Mouse (Mus musculus): Measurements from ENCODE around the gene Uts2b. TPM values are rescaled to one million over a fixed set of nuclear protein-coding genes. Genes with fewer than 3 reads are reported as not detected.

Gene Uts2b
- not detected in 2 replicates for total RNA-seq (2017)

GRCm38 (mm10) chr16:27370191-27370590, at the start of gene Uts2b:
Gene Uts2b, minus strand, starts transcription at chr16:27370239.
- ATAC-seq (replicated peaks; ENCODE audit: low read depth, poor library complexity, severe bottlenecking) = no peak

GRCm38 (mm10) chr16:27417632-27418031, 47.6 kb upstream of the Uts2b start:
- peak; percentile 96 for ATAC-seq (replicated peaks; ENCODE audit: low read depth, poor library complexity, severe bottlenecking)

- ATAC-seq (replicated peaks; ENCODE audit: low read depth, poor library complexity, severe bottlenecking) = peak; percentile 37; the same call in 1 of the 2 replicates
These were observed 47.0 kb upstream of the Uts2b start for GRCm38 (mm10) chr16:27416937-27417584.

- ATAC-seq (replicated peaks; ENCODE audit: low read depth, poor library complexity, severe bottlenecking) = no peak
These were observed 34.1 kb upstream of the Uts2b start for GRCm38 (mm10) chr16:27404107-27404506.

- peak; percentile 36 for ATAC-seq (replicated peaks; ENCODE audit: low read depth, poor library complexity, severe bottlenecking)
These were observed 31.5 kb upstream of the Uts2b start for GRCm38 (mm10) chr16:27401579-27401978.

GRCm38 (mm10) chr16:27399719-27400253, 29.7 kb upstream of the Uts2b start:
- no peak for ATAC-seq (replicated peaks; ENCODE audit: low read depth, poor library complexity, severe bottlenecking)

GRCm38 (mm10) chr16:27399026-27399718, 29.1 kb upstream of the Uts2b start:
- ATAC-seq (replicated peaks; ENCODE audit: low read depth, poor library complexity, severe bottlenecking) = peak; percentile 56; the same call in 1 of the 2 replicates

- ATAC-seq (replicated peaks; ENCODE audit: low read depth, poor library complexity, severe bottlenecking) = no peak
These were observed 26.9 kb upstream of the Uts2b start for GRCm38 (mm10) chr16:27396951-27397350.

- no peak for ATAC-seq (replicated peaks; ENCODE audit: low read depth, poor library complexity, severe bottlenecking)
These were observed 25.4 kb upstream of the Uts2b start for GRCm38 (mm10) chr16:27395251-27396037.

GRCm38 (mm10) chr16:27391845-27392244, 21.8 kb upstream of the Uts2b start:
- ATAC-seq (replicated peaks; ENCODE audit: low read depth, poor library complexity, severe bottlenecking) = no peak

- ATAC-seq (replicated peaks; ENCODE audit: low read depth, poor library complexity, severe bottlenecking) = no peak
These were observed 20.3 kb upstream of the Uts2b start for GRCm38 (mm10) chr16:27390306-27390705.

GRCm38 (mm10) chr16:27389534-27390282, 19.7 kb upstream of the Uts2b start:
- ATAC-seq (replicated peaks; ENCODE audit: low read depth, poor library complexity, severe bottlenecking) = 0 out of 2 replicates have a peak, but pooled peaks have one; percentile 8

- ATAC-seq (replicated peaks; ENCODE audit: low read depth, poor library complexity, severe bottlenecking) = peak; percentile 81
These were observed 18.9 kb upstream of the Uts2b start, which contains the start of gene Ccdc50 for GRCm38 (mm10) chr16:27388761-27389451. Gene Ccdc50, plus strand, starts transcription at chr16:27388869.

GRCm38 (mm10) chr16:27387634-27388611, 17.9 kb upstream of the Uts2b start:
- peak; percentile 49 for ATAC-seq (replicated peaks; ENCODE audit: low read depth, poor library complexity, severe bottlenecking)

GRCm38 (mm10) chr16:27386850-27387407, 16.9 kb upstream of the Uts2b start:
- ATAC-seq (replicated peaks; ENCODE audit: low read depth, poor library complexity, severe bottlenecking) = no peak

GRCm38 (mm10) chr16:27385649-27386048, 15.6 kb upstream of the Uts2b start:
- no peak for ATAC-seq (replicated peaks; ENCODE audit: low read depth, poor library complexity, severe bottlenecking)

- ATAC-seq (replicated peaks; ENCODE audit: low read depth, poor library complexity, severe bottlenecking) = no peak
These were observed 15.0 kb upstream of the Uts2b start for GRCm38 (mm10) chr16:27384893-27385603.

All from common myeloid progenitor, adult 5-6 weeks (primary cell).